Mouse (Mus musculus) adrenal gland, postnatal 25 days (tissue): ENCODE measurements at regions not wholly inside any gene's neighbourhood (a gene's known extent, or its start where the extent isn't known, plus 50 kb on each side); places are given as distances from the start of the nearest gene placed in this dataset.
A peak's percentile ranks its signal among the peaks of the same experiment; 100 is the strongest.

Experiments used
- DNase-seq: peaks from one replicate; pipeline ENCODE4 v3.0.0; 2021; ENCODE audit warnings: mixed read lengths

- DNase-seq: no peak
These were observed 97.7 kb downstream of the Rplp1 start for GRCm38 (mm10) chr9:61816589-61817179.

- DNase-seq: no peak
These were observed 98.3 kb downstream of the Rplp1 start for GRCm38 (mm10) chr9:61815995-61816394.

- DNase-seq: no peak
These were observed 101.1 kb downstream of the Rplp1 start for GRCm38 (mm10) chr9:61813291-61813690.

GRCm38 (mm10) chr9:61812315-61812714 lies 102.0 kb downstream of the Rplp1 start:
- no peak for DNase-seq

- DNase-seq: no peak
These were observed 103.9 kb downstream of the Rplp1 start for GRCm38 (mm10) chr9:61810456-61810855.

GRCm38 (mm10) chr9:61808351-61809225 lies 105.8 kb downstream of the Rplp1 start:
- DNase-seq: no peak

- DNase-seq: peak; percentile 11
These were observed 108.4 kb downstream of the Rplp1 start for GRCm38 (mm10) chr9:61805971-61806370.

- DNase-seq: no peak
These were observed 110.8 kb downstream of the Rplp1 start for GRCm38 (mm10) chr9:61803555-61803954.

- DNase-seq: no peak
These were observed 111.6 kb downstream of the Rplp1 start for GRCm38 (mm10) chr9:61802694-61803093.

GRCm38 (mm10) chr9:61799535-61799934 lies 114.8 kb downstream of the Rplp1 start:
- DNase-seq: peak; percentile 41

GRCm38 (mm10) chr9:61795910-61796309 lies 118.4 kb downstream of the Rplp1 start:
- DNase-seq: no peak

- DNase-seq: no peak
These were observed 122.8 kb downstream of the Rplp1 start for GRCm38 (mm10) chr9:61791435-61792064.

- DNase-seq: no peak
These were observed 123.5 kb downstream of the Rplp1 start for GRCm38 (mm10) chr9:61790849-61791248.

- no peak for DNase-seq
These were observed 125.1 kb downstream of the Rplp1 start for GRCm38 (mm10) chr9:61789066-61789897.

GRCm38 (mm10) chr9:61781469-61781868 lies 132.9 kb downstream of the Rplp1 start:
- DNase-seq: no peak

- no peak for DNase-seq
These were observed 134.0 kb downstream of the Rplp1 start for GRCm38 (mm10) chr9:61780186-61780939.

- no peak for DNase-seq
These were observed 135.2 kb downstream of the Rplp1 start for GRCm38 (mm10) chr9:61779165-61779564.

GRCm38 (mm10) chr9:61776446-61776845 lies 137.9 kb downstream of the Rplp1 start:
- DNase-seq: no peak

GRCm38 (mm10) chr9:61770207-61770955 lies 144.0 kb downstream of the Rplp1 start:
- DNase-seq: no peak

- DNase-seq: no peak
These were observed 148.2 kb downstream of the Rplp1 start for GRCm38 (mm10) chr9:61766187-61766586.

GRCm38 (mm10) chr9:61765366-61765765 lies 149.0 kb downstream of the Rplp1 start:
- DNase-seq: no peak
